Mouse (Mus musculus): ENCODE results near the gene Hist1h4h.
"Not testable (repeated sequence)": the region's sequence is repeated elsewhere in the genome, so short reads cannot be mapped to it uniquely, and the experiment has no call there.

The Hist1h4h gene

GRCm38 (mm10) chr13:23554925-23555838 is 24.3 kb downstream of the Hist1h4h start:
- DNase-seq (ENCODE audit: low read depth, low spot score), result peak; percentile 94

GRCm38 (mm10) chr13:23555839-23556416 is 25.1 kb downstream of the Hist1h4h start:
- peak; percentile 95 for DNase-seq (ENCODE audit: low read depth, low spot score)

- no peak for DNase-seq (ENCODE audit: low read depth, low spot score)
These were observed 26.1 kb downstream of the Hist1h4h start for GRCm38 (mm10) chr13:23556906-23557305.

GRCm38 (mm10) chr13:23560699-23561098 is 29.8 kb downstream of the Hist1h4h start:
- not testable (repeated sequence) for DNase-seq (ENCODE audit: low read depth, low spot score)

GRCm38 (mm10) chr13:23561531-23561882 is 30.7 kb downstream of the Hist1h4h start:
- not testable (repeated sequence) for DNase-seq (ENCODE audit: low read depth, low spot score)

- peak; percentile 99 for DNase-seq (ENCODE audit: low read depth, low spot score)
These were observed 31.2 kb downstream of the Hist1h4h start, which contains the start of gene Hist1h3e for GRCm38 (mm10) chr13:23561883-23562659. TSS of gene Hist1h3e (minus strand) at chr13:23562369.

- peak; percentile 90 for DNase-seq (ENCODE audit: low read depth, low spot score)
These were observed 32.0 kb downstream of the Hist1h4h start for GRCm38 (mm10) chr13:23562699-23563462.

GRCm38 (mm10) chr13:23564482-23564881 is 33.6 kb downstream of the Hist1h4h start:
- DNase-seq (ENCODE audit: low read depth, low spot score), result no peak

- peak; percentile 56 for DNase-seq (ENCODE audit: low read depth, low spot score)
These were observed 39.6 kb downstream of the Hist1h4h start for GRCm38 (mm10) chr13:23570261-23571021.

- DNase-seq (ENCODE audit: low read depth, low spot score), result peak; percentile 98
These were observed 40.2 kb downstream of the Hist1h4h start, which contains the start of the genes Hist1h2ae and Hist1h2bg for GRCm38 (mm10) chr13:23571022-23571503. TSS of gene Hist1h2ae (minus strand) at chr13:23571220. TSS of gene Hist1h2bg (plus strand) at chr13:23571396.

GRCm38 (mm10) chr13:23571504-23572217 is 40.8 kb downstream of the Hist1h4h start:
- peak; percentile 67 for DNase-seq (ENCODE audit: low read depth, low spot score)

- peak; percentile 51 for DNase-seq (ENCODE audit: low read depth, low spot score)
These were observed 41.6 kb downstream of the Hist1h4h start for GRCm38 (mm10) chr13:23572218-23573033.

GRCm38 (mm10) chr13:23573034-23573897 is 42.4 kb downstream of the Hist1h4h start:
- DNase-seq (ENCODE audit: low read depth, low spot score), result not testable (repeated sequence)

- DNase-seq (ENCODE audit: low read depth, low spot score), result peak; percentile 100
These were observed 43.2 kb downstream of the Hist1h4h start, which contains the start of the genes Hist1h2bf and Hist1h2ad for GRCm38 (mm10) chr13:23573898-23574524. TSS of gene Hist1h2bf (minus strand) at chr13:23574196. TSS of gene Hist1h2ad (plus strand) at chr13:23574381.

GRCm38 (mm10) chr13:23574546-23575170 is 43.8 kb downstream of the Hist1h4h start:
- DNase-seq (ENCODE audit: low read depth, low spot score), result peak; percentile 59

- DNase-seq (ENCODE audit: low read depth, low spot score), result peak; percentile 91
These were observed 44.5 kb downstream of the Hist1h4h start, which contains the start of gene Hist1h3d for GRCm38 (mm10) chr13:23575271-23575851. TSS of gene Hist1h3d (plus strand) at chr13:23575763.

Data from ES-CJ7 (cell line).